Mouse (Mus musculus): ENCODE measurements around the gene Snrnp70.

Gene Snrnp70

DNA sequence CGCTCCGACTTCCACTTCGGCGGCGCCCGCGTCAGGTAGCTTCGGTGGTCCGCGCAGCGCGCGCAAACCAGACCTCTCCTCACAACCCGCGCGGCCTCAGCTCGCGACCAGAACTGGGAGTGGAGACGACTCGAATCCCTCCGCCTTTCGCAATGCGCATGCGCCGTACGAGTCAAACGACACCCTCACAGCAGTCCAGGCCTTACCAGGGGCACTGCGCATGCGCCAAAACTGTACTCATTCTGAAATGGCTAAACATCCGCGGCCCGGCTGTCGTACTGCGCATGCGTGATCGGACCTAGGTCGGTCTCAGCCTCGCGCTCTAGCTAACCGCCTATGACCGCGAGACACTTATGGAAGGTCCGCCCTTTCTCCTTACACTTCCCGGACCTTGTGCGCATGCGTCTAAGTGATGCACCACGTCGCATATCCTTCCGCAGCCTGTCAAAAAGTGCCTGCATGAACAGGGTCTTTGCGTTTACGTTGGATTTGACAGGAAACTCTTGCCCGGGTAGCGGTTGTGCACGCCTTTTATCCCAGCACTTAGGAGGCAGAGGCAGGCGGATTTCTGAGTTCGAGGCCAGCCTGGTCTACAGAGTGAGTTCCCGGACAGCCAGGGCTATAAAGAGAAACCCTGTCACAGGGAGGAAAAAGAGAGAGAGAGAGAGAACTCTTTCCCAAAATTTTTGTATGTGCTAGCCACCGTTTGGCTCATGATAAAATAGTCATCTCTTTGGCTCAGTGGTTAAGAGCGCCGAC lies at the start of gene Snrnp70:
TSS of gene Snrnp70 (minus strand) at position 165 of the 759 bp plus-strand sequence.
- peak; percentile 100 for DNase-seq (ENCODE audit: low spot score)

DNA sequence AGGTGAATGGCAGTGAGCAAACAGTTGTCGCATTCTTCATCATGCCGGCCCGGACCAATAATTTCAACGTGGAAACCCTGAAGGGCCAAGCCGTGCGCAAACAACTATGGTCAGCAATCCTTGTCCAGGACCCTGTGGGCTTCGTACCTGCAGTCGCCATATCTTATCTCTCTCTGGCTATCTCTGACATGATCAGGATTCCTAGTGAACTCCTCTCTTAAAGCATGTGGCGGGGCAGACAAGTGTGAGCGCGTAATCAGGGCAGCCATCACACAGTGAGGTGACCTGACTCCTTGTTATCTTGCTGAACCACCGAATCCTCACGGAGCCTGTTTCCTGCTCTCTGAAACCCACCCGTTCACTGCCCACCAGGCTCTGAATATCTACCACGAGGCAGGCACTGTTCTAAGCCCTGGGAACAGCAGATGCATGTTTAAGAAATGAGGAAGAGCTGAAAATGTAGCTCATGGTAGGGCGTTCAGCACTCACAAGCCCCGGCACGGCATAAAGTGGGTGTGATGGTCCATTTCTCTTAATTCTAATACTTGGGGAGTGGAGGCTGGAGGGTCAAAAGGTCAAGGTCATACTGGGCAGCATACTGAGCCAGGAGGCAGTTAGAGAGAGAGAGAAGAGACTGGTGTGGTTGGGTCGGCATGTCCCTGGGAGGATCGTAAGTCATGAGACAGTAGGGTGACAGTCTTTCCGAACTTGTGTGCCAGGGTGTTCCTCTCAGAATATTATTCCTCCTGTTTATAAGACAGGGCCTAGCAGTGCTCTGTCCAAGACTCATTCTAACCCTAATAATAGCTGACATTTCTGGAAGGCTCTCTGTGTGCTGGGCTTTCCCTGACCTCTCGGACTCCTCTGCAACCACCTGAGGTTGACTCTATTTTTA lies 48.2 kb upstream of the Snrnp70 start:
- no peak for DNase-seq (ENCODE audit: low spot score)

DNA sequence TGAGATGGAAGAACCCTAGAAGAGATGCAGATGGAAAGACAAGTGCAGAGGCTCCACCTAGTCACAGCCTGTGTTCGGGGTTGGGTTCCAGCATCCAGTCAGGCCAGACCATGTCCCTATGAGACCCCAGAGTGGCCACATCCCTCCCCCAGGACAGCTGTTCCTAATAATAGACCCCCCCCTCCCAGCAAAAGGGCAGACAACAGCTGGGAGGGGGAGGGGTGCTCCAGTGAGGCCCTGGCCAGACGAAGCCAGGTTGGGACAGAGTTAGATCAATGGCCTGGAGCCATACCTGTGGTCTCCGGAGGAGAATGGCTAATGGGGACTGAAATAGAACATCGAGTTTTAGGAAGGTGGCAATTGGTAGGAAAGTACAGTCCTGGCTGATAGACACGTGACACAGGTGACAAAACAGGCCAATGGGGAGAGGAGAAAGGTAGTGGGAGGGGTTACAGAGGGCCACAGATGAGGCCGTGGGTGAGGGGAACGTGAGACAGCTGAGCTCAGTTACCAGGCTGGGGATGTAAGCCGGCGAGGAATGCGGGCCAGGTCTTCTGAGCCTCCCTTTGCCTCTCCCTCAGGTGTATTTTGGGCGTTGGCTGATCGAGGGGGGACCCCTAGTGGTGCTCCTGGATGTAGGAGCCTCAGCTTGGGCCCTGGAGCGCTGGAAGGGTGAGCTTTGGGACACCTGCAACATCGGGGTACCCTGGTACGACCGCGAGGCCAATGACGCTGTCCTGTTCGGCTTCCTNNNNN lies 42.2 kb upstream of the Snrnp70 start, which contains the start of gene Ruvbl2:
TSS of gene Ruvbl2 (minus strand) at position 576 of the 756 bp plus-strand sequence.
- no peak for DNase-seq (ENCODE audit: low spot score)

DNA sequence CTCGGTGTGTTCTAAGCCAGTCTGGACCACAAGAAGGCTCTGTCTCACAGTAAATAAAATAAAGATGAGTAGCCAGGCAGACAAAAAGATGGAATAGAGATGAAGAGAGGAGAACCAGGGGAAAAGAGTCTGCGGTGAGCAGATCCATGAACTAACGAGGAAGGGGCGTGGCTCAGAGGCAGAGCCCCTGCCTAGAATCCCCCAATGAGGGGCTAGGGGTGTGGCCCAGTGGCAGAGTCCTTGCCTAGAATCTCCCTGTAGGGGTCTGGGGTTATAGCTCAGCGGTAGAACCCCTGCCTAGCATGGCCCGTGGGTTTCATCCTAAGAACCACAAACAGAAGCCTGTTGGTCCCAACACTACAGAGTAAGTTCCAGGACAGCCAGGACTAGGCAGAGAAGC lies 41.5 kb upstream of the Snrnp70 start:
- DNase-seq (ENCODE audit: low spot score): no peak

DNA sequence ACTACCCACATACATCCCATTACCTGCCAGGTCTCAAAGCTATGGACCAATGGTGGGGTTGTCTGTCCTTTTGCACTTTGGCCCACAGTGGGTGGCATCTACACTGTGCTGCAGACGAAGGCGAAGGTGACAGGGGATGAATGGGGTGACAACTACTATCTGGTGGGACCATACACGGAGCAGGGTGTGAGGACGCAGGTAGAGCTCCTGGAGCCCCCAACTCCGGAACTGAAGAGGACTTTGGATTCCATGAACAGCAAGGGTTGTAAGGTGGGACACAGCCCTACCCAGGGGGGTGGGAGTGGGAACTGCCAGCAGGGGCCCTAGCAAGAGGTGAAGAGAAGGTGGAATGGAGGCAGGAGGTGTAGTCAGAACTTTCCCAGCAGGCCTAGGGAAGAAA lies 40.9 kb upstream of the Snrnp70 start:
- DNase-seq (ENCODE audit: low spot score): no peak

DNA sequence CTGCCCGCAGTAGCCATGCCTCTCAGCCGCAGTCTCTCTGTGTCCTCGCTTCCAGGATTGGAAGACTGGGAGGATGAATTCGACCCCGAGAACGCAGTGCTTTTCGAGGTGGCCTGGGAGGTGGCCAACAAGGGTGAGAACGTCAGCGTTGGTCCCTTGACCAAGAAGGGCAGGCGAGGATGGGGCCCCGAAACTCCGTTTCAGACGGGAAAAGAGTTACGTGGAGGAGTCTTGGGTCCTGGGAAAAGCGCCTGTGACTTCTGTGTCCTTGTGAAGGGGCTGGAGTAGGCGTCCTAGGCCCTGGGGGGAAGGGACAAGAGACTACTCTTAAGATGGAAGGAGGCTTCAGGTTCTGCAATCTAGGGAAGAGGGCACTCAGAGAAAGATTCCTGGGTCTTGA lies 39.5 kb upstream of the Snrnp70 start:
- no peak for DNase-seq (ENCODE audit: low spot score)

DNA sequence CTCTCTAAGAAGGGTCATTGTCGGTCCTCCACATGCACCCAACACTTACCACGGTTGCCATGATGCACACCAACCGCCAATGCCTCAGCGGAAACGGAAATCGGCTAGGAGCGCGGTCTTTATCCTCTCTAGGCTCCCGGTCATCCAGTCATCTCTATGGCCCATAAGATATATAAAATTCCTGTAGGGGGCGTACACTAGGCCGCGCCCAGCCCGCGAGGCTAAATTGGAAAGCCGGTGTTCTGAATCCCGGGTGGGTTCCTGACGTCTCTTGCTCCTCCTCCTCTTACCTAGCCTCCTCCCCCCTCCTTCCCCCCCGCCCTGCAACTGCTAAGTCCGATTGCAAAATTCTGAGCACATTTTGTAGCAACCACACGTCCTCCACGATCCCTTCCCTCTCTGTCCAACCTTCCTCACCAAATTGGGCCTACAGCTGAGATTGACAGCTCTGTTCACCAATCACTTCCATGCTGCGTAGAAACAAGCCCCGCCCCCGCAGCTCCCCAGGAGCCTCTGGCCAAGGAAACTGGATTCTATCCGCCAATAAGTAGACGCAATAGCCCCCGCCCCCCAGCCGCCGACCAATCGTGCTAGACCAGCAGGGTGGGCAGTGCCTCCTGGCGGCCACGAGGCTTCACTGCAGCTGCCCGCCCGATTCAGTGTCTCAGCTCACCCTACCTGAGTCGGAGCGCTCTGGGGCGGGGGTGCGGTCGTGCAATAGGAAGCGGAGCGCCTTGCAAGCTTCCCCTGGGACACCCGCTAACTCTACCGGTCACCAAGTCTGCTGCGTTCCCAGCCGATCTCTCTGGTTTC lies 38.9 kb upstream of the Snrnp70 start, which contains the start of gene Gys1:
TSS of gene Gys1 (plus strand) at position 642 of the 813 bp plus-strand sequence.
- peak; percentile 99 for DNase-seq (ENCODE audit: low spot score)

DNA sequence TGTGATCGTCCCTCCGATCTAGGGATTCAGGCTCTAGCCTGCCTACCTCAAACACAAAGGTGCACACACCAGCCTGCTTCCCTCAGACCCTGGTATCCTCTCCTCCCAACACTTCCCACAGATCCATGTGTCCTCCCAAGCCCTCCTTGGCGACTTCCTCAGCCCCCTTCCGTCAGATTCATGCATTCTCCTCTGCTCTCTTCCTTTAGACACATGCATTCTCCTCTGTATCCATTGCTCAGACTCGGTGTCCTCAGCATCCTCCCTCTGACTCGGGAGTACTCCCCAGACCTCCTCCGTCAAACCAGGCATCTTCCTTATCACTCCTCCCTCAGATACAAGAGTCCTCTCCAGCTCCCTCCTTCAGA lies 38.3 kb upstream of the Snrnp70 start:
- DNase-seq (ENCODE audit: low spot score): no peak

DNA sequence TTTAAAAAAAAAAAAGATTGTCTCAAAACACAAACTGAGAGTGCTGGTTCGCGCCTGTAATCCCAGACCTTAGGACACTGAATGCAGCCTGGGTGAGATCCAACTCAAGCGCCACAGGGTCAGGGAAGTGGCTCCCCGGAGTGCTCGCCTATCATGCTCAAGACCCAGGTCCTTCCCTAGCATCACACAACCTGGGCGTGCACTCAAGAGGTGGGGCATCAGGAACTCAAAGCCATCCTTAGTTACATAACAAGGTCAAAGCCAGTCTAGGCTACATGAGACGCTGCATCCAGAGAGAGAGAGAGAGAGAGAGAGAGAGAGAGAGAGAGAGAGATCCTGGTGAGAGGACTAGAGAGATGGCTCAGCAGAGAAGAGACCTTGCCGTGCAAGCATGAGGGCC lies 31.0 kb upstream of the Snrnp70 start:
- DNase-seq (ENCODE audit: low spot score): no peak

DNA sequence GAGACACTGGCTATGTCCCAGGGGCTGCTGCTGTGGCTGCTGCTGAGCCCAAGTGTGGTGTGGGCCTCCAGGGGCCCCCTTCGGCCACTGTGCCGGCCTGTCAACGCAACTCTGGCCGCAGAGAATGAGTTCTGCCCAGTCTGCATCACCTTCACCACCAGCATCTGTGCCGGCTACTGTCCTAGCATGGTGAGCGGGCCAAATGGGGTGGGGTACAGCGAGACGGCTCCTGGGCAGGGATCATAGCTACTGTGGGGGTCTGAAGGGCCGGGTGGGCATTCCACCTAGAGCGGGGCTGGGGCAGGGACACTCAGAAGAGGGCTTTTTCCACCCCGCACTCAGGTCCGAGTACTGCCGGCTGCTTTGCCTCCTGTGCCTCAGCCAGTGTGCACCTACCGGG lies 25.7 kb upstream of the Snrnp70 start:
- no peak for DNase-seq (ENCODE audit: low spot score)

DNA sequence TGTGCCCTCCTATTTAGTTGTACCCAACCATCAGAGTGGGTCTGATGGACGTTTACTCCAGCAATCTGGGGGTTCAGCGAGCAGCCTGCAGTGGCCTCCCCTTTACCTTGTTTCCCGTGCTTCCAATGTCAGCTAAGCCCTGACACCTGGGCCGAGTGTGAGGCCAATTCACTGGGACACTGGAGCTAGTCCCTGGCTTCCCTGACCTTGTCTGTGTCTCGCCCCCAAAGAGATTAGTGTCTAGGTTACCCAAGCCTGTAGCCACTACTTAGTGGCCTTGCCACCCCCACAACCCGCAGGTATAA lies 25.0 kb upstream of the Snrnp70 start, which contains the start of gene Lhb:
TSS of gene Lhb (plus strand) at position 206 of the 305 bp plus-strand sequence.
- no peak for DNase-seq (ENCODE audit: low spot score)

DNA sequence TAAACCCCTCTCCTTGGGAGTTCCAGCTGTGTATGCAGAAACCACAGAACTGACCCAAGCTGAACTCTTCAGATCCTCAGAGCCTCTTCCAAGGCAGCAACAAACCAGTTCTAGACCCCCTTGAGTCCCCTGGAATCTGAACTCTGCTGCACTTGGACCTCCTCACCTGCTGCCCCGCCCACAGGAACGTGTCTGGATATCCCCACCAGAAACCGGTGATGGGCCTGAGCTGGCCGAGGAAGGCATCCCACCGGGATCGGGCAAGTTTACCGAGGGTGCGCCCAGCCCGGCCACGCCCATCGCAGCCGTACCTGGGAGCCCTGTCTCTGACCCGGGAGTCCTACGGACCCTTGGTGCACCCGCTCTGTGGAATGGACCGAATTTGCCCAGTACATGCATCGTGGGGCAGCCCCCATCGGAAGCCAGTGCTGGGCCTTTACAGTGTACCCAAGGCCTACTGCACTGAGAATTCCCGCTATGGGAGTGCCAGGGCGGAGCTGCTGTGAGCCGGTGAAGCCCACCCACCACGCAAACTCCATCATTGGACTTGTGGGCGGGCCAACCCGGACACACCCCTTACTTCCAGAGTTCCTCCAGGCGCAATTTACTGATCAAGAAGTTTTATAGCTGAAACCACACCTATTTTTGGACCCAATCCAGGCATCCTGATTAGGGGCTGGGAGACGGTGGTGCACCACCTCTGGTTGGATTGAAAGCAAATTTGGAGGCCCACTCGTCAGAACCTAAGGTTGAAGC lies 24.5 kb upstream of the Snrnp70 start:
- no peak for DNase-seq (ENCODE audit: low spot score)

DNA sequence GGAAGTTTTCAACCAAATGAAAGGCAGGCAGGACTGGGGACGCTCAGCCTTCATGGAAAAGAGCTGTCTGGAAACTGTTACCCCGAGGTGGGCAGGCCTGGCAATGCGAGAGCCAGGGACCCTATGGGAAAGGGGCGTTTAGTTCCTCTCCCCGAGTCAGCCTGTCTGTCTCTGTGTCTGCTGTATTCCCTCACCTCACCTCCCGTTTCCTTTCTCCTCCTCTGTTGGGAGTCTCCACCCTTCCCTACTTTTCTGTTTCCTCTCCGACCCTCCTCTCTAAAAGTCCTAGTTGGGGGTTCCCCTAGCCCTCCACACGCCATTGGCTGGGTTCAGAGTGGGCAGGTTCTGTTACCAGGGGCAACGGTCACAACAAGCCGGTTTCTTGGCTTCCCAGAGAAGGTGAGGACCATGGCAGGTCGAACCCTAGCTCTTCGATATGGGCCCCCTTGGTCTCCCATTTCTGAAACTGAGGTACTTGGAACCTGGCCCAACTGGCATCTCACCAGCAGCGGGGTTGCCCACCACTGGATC lies 22.5 kb upstream of the Snrnp70 start:
- no peak for DNase-seq (ENCODE audit: low spot score)

DNA sequence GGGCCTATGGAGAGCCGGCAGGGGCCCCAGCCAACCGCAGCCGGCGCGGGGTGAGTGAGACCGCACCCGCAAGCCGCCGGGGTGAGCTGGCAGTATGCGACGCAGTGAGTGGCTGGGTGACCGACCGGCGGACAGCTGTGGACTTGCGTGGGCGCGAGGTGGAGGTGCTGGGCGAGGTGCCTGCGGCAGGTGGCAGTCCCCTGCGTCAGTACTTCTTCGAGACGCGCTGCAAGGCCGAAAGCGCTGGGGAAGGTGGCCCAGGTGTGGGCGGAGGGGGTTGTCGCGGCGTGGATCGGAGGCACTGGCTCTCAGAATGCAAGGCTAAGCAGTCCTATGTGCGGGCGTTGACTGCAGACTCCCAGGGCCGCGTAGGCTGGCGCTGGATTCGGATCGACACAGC lies 20.1 kb upstream of the Snrnp70 start:
- no peak for DNase-seq (ENCODE audit: low spot score)

DNA sequence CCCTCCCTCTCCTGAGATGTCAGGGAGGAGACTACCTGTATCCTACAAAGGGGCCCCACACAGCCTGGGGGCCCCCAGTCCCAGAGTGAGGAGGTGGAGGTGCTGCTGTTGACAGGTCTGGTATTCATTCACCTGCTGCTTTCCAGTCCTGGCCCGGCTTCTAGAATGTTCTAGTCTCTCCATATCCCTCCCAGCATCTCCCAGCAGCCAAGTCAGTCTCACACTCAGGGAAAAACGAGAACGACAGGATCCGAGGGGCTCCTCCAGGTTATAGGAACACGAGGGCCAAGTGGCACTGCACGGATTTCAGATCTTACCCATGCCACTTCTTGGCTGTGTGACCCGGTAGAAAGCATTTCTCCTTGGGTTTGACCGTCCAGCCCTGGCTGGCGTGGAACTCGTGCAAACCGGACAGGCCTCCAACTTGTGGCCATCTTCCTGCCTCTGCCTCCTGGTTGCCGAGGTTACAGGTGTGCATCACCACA lies 19.2 kb upstream of the Snrnp70 start:
- DNase-seq (ENCODE audit: low spot score): no peak

DNA sequence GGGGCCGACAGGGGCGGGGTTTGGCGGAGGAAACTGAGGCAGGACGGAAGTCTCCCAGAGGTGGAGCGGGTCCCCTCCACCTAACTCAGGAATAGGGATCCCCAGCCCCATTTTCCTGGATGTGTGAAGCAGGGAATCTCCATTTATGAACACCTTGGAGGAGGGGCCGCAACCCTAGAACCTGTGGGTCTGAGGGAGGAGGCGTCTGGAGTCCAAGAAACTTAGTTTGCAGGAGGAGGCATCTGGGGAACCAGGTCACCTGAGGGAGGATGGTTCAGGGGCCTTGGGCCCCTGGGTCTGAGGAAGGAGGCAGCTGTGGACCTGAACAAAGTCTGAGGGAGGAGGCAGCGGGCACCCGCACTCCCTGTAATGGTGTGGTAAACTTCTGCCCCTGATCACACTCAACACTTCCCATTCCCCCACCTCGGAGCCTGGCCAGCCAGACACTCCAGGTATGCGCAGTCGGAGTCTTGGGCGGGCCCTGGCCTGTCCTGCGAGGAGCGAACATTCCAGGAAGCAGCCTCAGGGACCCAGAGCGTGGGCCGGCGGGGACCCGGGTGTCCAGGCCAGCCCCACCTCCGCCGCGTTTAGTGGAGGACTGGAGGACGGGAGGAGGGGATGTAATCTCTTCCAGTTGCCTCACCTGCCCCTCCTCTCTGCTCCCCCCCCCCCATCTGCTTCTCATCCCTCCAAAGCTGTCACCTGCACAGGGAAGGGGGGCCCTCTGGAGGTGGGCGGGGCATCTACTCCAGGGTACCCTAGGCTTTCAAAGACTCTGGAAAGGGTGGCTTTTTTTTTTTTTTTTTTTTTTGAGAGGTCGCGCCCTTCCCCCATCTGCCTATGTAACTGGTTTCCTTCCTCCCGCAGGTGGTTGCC lies 18.6 kb upstream of the Snrnp70 start:
- no peak for DNase-seq (ENCODE audit: low spot score)

DNA sequence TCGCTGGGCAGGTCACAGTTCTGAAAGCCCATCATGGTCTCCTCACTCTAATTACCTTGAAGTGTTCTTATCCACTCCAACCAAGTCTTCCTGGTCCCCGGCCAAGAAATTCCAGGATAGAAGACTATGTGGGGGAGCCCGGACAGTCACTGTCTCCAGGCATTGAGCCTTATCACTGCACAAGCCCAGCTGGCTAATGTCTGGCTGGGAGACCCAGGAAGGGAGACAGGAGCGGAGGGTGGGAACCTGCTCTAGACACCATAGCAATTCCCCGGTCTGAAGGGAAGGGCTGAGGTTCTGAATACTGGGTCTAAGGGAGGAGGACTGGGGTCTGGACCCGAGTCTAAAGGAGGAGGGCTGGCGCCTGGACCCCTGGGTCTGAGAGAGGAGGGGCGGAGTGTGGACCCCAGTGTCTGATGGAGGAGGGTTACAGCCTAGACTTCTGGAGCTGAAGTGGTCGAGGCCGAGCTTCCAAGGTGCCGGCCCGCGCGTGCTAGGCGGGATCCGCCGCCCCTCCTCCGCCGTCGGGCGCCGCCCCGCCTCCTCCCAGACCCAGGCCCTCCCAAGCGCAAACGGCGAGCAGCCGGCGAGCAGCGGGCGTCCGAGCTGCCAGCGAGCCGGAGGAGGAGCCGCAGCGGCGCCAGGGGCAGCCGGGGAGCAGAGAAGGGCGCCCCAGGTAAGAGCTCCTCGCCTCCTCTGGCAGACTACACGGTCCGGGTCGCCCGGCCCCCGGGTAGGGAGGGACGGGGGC lies 17.7 kb upstream of the Snrnp70 start, which contains the start of gene Ntf5:
TSS of gene Ntf5 (plus strand) at position 583 of the 751 bp plus-strand sequence.
- peak; percentile 70 for DNase-seq (ENCODE audit: low spot score)

DNA sequence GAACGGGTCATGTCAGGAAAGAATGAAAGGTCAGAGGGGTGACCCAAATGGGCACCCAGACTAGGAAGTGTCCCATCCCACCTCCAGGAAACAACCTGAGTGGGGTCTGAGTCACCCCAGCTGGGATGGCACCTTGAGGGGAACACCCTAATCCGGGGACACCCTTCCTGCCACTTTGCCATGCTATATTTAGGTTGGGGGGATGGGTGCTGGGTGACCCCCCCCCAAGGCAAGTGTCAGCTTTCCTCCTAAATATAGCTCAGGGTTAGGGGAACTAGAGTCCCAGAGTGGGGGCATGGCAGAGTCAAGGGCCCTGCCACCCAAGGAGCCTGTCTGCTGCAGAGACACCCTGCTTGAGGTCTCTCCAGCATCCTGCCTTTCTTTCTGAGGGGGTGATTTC lies 16.9 kb upstream of the Snrnp70 start:
- no peak for DNase-seq (ENCODE audit: low spot score)

Data from MN1 (cell line).